Mouse (Mus musculus) frontal cortex, postnatal 36 days (tissue): ENCODE measurements around the gene Mvk.

ENCODE experiments used
- DNase-seq, 2 experiments: peaks; one replicate each; pipeline ENCODE4 v3.0.0; 2022; ENCODE audit warnings: low spot score in 2 of 2

Gene Mvk

DNA sequence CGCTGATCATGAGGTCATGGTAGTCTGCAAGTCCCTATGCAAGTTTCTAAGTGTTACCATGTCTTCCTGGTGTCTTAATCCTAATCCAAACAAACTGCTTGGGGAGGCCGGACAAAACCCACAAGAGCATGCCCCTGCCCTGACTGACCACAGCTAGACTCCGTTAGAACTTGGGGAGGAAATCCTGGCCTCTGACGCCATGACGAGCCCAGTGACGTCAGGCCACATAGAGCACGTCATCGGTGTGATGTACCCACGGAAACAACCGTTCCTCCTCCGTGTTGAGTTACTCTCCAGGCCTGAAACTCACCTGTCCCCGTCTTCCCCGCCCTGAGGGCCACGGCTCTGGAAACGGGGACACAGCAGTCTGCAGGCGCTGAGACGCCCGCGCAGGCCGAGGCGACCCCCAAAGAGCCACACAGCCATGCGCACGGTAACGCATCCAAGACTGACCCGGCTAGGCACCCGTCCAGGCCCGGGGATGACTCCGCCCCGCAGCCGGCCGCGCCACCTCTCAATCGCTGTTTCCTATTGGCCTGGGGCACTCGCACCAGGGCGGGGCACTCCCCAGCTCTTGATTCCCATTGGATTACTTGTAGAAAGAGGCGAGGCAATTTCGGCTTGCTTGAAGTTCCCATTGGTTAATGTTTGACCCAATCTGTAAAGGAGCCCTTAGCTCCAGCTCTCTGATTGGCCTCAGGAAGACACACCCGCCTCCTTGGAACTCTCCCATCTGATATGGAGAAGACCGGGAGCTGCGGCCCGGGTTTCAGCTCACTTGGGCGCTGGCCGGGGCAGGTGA is at the start of gene Mvk, which contains the start of gene Mmab:
TSS of gene Mvk (plus strand) at position 704 of the 802 bp plus-strand sequence.
TSS of gene Mmab (minus strand) at position 495 of the 802 bp plus-strand sequence.
- peak; percentile 99 for DNase-seq

DNA sequence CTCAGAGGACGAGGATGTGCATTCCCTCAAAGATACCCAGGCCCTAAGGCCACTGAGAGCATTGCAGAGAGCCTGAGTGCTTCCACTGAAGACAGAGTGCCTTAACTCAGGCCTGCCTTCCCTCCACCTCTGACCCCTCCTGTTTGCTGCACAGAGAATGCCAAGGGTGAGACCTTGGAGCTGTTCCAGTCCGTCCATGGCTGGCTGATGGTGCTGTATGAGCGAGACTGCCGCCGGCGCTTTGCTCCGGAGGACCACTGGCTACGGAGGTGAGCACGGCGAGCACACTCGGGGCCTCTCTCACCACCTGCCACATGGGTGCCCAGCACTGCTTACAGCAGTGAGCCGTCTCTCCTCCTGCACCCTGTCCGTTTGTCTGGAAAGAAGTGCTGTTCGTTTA is 37.5 kb upstream of the Mvk start:
- no peak for DNase-seq

DNA sequence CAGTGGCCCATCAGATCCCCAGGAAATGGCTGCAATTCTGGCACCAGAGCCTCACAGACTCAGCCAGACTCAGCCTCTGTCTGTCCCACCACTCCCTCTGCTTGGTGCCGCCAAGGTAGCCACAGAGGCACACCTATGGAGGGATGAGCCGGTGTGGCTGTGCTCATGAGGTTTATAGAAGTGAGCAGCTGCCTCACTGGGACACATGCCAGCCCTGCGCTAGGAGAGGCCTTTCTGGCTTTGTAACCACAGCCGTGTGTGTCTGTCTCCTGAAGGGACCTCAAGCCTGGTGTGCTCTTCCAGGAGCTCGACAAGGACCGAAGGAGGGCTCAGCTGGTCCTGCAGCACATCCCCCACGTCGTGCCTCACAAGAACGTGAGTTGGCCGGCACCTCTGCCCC is 36.8 kb upstream of the Mvk start:
- DNase-seq, result no peak

DNA sequence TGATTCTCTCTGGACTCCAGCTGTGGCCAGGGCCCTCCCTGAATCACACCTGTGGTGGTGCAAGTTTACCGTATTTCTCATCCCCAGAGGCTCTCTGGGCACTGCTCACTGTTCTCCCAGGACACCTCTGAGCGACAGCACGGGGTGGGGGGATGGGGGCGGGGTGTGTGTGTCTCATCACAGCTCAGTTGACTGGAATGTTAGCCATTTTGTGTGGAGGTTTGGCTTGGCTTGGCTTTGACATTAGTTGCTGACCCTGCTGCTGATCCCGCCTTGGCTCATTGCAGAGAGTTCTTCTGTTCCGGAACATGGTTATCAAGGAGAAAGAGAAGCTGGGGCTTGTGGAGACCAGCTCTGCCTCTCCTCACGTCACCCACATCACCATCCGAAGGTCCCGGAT is 36.3 kb upstream of the Mvk start:
- no peak for DNase-seq

DNA sequence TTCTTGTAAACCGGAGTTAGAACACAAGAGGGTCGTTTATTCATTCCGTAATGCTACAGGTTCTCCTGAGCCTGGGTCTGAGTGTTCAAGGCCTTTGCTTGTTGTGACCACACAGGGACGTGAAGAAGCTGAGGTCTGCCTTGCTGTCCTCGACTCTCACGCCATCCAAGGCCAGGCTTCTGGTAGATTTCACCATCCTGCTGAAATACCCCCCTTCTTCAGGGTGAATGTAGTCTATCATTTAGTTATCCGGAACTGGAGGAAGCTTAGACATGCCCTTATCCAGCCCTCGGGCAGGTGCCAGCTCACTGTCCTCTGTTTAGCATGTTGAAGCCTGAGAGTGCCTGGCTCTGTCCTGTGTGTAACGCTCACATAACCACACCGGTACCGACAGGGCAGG is 35.2 kb upstream of the Mvk start:
- DNase-seq, result no peak

DNA sequence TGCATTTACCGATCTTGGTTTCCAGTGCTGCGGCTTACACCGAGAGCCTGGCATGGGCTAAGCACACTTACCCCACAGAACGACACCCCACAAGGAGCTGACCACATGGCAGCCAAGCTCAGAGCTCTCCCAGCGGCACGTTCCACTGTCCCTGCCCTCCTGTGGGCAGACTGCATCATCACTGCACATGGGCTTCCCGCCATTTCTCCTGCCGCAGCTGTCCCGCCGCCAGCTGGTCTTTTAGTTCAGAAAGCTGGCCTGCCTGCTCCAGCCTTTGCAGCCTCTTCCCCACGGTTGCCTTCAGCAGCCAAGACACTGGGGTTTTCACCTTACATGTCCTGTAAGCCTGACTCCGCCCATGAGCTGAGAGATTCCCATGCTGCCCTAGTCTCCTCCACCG is 33.6 kb upstream of the Mvk start:
- DNase-seq, result no peak

DNA sequence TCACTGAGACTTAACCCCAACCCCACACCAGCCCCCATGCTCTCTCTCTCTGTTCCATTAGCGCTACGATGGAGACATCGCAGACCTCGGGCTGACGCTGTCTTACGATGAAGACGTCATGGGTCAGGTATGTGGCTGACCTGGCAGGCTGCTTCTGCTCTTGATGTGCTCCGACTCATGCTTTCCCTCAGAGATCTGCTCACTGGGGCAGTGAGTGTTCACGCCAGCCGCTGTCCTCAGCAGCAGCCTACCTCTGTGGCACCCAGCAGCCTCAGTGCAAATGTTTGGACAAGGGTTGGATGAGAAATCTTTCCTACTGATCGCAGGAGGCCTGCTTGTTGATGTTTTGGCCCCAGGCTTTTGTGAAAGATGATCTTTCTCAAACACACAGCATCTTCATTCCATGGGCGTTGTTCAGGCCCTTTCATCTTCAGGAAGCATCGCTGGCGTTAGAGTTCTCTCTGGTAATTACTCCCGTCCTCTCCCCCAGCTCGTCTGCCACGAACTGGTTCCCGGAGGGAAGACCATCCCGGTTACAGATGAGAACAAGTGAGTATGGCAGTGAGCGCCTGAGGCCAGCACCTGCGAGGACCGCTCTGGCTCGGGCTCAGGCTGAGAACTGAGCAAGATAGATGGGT is 31.6 kb upstream of the Mvk start:
- no peak for DNase-seq

DNA sequence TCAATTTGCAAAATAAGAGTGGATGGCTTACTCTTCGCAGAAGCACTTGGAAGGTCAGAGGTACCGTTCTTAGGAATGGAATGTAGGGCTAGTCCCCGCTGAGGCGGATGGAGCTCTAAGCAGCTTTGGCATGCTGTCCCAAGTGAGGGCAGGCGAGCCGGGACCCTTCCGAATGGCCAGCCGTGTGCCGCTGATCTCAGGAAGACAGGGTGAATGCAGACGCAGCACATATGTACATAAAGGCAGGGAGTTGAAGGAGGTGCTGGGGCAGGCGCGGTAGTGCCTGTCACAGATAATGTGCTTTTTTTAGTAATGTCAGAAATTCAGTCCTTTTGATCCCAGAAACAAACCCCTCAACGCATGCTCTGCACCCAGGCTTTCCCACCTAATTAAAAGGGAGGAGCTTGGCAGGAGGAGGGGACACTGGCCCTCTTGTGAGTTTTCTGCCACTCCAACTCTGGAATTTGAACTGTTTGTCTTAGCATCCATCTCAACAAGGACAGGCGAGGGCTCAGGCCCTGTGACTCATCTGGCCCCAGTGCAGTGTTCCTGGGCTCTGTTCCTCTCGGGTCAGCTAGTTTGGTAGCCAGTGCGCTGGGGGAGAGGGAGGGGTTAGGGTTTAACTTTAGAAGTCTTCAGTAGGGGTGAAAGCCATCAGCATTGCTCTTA is 30.9 kb upstream of the Mvk start:
- no peak for DNase-seq

DNA sequence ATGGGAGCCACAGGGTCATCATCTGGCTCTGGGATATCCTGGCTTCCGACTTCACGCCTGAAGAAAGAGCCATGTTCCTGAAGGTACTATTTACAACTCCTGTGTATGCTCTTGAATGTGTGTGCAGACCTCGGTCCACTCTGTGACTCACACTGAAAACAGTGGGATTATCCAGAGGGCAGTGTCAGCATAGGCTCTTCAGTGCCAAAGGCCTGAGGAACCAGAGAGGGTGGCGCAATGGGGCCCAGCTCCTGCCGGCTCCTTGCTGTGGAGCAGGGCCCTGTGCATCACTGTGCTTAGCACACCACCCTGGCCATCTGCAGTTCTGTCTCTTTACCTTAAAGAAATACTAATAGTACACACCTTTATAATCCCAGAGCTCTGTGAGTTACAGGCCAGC is 28.5 kb upstream of the Mvk start:
- no peak for DNase-seq

DNA sequence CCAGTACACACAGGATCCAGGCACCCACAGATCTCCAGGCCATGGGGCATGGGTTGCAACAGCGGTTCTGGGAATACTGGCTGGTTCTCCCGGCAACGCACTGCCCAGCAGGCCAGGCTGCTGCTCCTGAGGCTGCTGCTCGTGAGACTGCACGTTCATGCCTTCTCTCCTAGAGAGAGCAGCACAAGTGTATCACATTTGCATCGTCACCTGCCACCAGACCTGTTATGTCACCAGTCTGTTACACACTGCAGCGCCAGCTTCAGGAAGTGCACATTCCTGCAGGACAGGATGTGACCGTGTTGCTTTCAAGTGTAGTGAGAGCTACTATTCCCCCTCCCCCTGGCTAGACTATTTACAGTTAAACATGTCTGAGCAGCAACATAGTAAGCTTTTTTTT is 27.2 kb upstream of the Mvk start:
- DNase-seq, result no peak

DNA sequence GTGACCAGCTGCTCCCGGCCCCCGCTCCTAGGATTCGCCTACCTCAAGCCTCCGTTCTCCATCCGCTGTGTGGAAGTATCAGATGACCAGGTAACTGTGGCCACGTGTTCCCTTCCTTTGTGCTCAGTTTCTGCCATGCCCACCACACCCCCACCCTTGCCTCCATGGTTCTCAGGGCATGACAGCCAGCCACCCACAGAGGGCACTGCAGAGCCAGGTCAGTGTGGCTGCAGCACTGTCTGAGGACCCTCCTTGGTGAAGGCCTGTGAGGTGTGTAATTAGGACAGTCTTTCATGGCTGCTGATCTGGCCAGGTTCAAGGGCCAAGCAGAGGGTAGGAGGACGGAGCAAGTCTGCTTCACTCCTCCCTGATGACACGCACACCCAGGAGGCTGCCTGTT is 25.5 kb upstream of the Mvk start:
- DNase-seq, result no peak

DNA sequence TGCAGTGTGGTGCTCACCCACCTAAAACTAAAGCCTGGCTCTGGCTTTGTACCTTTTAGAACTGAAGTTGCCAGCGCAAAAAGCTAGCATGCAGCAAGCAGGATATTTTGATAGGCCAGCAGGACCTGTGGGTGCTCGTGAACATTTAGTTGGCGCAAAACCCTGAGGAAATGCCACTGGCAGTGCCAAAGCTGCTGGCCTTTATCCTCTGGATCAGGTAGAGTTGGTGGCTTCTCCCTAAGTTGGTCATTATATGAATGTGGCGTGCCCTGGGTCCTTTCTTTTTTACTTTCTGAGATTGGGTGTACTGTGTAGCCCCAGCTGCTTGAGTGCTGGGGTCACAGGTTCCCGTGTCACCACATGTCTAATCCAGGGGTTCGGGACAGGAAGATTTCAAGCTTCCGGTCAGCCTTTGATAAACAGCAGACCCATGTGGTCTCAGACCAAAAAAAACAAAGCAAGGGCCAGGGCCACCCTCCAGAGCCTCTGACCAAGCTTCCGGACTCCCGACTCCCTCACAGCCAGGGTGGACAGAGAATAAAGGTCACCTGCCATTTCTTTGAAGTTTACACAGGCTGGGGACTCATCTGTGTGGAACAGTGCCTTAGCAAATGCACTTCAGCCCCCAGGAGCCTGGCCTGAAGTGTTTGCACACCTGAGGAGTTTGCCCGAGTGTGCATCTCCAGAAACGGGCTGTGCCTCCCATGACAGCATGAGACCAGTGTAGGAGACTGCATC is 22.3 kb upstream of the Mvk start:
- no peak for DNase-seq

DNA sequence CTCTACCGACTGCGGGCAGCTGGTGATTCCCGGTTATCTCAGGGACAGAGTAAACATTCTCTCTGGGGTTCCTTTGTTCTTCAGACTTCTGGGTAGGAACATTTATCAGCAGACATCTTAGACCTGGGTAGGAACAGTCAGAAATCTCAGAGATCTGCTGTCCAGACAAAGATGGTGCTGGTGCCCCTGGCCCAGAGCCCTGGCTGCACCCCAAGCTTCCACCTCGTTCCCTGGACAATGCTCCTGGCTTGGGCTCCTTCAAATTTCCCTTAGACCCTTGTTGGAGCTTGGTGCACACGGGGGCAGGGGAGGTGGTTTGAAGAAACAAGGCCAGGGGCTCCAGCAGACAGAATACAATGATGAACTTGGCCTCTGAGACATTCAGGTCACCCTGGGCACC is 21.5 kb upstream of the Mvk start:
- DNase-seq, result no peak

DNA sequence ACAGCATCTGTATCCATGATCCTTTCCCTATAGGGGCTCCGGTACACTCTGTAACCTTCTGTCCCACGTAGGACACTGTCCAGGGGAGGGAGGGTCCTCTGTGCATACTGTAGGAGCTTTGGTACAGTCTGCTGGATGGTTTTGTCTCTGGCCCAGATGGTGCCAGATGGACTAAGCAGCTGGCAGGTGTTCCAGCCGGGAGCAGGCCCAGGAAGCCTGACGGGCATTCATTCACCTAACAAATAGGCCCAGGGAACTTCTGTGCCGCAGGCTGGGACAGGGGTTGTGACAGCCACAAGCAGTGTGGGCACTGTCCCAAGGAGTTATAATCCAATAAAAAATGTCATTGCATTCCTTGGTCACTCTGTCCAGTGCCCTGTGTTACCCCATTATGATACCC is 20.1 kb upstream of the Mvk start:
- no peak for DNase-seq

DNA sequence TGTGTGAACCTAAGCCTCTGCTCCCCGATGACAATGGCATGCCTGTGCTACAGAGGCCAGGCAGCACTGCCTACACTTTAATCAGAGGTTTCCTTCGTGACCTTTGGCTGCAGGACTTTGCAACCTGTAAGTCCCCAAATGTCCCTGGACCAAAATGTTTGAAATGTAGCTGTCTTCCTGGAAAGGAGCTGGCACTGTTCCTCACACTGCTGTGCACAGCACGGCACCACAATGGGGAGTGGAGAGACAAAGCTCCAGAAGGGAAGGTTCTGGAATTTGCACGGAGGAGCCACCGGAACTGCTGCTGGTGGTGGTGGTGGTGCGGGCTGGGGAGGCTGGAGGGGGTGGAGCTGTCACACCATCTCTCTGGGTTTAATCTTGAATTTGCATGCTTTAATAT is 17.3 kb upstream of the Mvk start:
- no peak for DNase-seq

DNA sequence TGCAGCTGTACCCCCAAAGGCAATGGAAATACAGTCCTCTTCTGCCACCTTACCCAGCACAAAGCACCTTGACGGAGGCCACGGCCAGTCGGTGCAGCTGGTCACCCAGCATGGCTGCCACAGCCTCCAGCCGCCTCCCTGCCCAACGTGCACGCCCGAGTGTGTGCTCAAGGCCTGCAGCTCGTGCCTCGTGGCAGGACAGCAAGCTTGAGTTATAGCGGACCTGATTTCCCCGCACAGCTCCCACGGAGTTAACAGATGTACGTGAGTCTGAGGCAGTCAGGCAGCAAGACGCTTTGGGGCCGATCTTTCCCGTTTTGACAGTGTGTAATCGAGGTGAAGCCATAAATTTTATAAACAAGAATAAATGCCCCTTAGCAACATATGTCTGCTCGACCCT is 15.4 kb upstream of the Mvk start:
- no peak for DNase-seq

DNA sequence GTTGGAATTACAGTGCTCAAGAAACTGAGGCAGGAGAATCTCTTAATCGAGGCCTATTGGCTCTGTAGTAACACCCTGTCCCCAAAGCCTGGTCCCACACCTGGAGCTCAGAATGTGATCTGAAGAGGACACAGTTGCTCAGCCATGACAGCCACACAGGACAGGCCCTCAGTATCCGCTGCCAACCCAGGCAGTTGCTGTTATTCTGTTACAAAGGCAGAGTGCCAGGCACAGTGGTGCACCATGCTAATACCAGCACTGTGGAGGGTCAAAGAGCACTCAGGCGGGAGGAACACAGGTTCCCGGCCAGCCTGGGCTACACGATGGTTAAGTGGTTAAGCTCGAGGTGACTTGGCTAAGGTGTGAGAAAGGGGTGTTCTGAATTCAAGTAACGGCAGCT is 14.3 kb upstream of the Mvk start:
- DNase-seq, result no peak

DNA sequence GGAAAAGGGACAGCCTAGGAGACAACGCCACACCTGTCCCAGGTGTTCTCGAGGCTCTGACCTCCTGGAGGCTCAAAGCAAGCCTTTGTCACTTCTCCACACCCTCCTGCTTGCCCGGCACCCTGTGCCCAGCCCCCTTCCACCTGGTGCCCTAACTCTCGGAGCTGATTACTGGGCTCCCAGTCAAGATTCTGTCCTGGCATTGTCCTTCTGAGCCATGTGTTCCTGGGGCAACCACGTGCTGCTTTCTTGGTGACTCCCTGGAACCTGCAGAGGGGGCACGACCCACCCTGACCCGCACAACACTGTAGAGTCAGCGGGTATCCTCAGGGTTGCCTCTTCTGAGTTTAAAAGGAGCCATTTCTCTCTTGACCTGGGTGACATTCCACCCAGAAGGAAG is 9.7 kb upstream of the Mvk start:
- no peak for DNase-seq

DNA sequence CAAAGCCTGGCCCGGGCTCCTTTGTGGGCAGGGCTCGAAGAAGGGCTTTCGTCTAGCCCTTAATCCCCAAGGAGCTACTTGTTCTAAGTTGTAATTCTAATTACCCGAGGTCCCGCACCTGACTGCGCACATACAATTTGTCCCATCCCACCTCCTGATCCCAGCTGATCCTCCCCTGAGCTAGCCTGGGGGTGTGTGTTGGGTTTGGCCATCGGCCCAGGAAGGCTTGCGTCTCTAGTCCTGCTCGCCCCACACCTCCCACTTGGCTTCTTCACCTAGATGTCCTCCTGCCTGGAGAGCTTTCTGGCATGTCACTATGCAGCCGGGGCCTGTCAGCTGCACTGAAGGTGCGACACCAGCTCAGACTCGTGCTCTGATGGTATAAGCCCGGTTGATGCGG is 8.5 kb upstream of the Mvk start:
- DNase-seq, result no peak

DNA sequence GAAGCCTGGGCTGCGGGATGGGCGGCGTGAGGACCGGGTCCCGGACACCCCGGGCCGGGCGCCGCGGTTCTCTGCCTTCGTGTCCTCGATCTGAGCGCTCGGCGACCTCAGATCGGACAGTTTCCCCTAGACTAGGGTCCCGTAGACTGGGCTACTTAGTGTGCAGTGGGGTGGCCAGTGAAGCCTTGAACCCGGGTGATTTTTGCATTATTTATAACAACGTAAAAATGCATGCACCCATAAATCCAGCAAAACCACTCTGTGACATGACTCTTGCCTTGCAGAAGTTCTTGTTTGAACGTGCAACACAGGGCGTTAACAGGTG is 261 bp downstream of the Mvk start:
- DNase-seq, result no peak

DNA sequence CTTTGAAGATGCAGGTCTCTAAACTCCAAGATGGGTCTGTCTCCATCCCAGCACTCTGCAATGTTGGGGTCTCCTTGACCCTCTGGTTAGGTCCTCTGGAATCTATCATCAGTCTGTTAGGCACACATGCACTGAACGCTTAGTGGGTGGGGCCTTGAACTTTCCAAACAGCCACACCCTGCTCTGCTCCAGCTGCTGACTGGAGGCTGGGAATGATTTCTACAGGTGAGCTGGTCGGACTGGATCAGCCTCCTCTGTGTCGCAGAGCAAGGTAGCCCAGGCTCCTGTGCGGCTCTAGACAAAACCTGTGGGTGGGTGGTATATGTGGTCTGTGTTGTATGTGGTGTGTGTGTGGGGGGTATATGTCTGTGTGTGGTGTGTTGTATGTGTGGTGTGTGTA is 4.9 kb downstream of the Mvk start:
- DNase-seq, result no peak

DNA sequence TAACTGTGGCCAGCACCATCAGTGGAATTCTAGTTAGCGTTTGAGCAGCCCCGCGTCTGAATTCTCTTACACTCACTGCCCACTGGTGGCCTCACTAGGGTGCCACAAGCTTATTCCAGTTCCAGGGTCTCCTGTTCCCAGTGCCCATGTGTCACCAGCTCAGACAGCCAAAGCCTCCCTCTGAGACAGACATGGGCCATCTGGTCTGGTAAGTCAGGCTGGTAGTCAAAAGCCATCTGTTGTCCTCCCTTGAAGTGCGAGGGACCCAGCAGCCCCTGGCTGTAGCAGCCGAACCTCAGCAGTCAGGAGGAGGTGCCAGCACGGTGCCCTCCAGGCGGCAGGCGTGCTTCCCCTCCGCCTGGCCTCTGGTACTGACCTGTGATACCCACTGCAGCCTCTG is 12.2 kb downstream of the Mvk start:
- no peak for DNase-seq
